Mouse (Mus musculus): Measurements from ENCODE around the gene Hrasls.

The Hrasls gene

DNA sequence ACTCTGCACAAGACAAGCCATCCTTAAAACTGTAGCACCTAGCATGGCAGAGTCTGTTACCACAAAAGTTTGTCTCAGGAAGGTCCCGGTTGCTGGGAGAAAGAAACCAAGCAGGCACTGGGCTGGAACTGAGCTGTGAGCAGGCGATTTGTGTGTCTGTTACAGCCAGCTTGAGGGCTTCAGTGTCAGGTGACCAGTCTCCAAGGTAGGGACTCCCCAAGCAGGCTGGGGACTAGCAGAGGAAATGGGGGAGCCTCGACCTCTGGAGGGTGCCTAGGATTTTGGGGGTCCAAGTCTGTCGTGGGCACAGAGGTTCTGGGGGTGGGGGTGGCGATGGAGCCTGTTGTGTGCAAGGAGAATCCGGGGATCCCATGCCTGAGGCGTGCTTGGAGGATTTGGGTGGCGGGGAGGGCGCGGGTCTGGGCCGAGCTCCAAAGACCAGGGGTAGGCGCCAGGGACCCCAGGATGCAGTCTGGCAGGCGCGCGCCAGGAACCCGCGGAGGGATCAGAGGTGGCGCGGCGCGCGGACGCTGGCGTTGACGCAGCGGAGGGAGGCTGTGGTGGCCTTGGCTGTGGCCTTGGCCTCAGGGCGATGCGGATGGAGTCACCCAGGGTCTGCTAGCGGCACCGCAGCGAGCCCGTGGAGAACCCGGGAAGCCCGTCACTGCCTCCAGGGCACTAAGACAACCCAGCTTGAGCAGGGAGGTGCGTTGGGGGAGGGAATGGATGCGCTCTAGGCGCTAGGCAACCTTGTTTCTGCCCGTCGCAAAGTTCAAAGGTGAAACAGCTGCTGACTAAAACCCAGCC, at the start of gene Hrasls:
Hrasls (plus strand) TSS at position 91 of the 807 bp plus-strand sequence.
- peak; percentile 41 for DNase-seq (ENCODE audit: low read depth, low spot score)

- no peak for DNase-seq (ENCODE audit: low read depth, low spot score)
Observed at GRCm38 (mm10) chr16:29162271-29162670, 47.2 kb upstream of the Hrasls start.

GRCm38 (mm10) chr16:29167051-29167450, 42.4 kb upstream of the Hrasls start:
- no peak for DNase-seq (ENCODE audit: low read depth, low spot score)

DNA sequence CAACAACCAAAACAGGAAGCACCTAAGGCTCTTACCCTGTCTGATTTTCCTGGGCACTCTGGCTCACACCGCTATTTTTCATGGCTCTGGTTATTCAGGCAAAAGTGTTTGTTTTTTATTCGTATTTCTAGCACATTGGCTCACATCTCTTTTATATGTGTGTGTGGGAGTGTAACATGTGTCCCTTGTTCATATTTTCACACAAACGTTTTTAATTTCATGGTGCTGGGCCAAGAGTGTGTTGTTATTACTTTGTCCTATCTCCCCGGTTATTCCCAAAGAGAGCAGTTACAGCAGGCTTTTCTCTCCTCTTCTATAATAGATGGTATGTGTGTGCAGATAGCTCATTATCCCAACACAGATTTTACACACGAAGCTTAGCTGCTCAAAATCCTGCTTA, 37.8 kb upstream of the Hrasls start:
- DNase-seq (ENCODE audit: low read depth, low spot score) = no peak

GRCm38 (mm10) chr16:29173201-29173600, 36.3 kb upstream of the Hrasls start:
- no peak for DNase-seq (ENCODE audit: low read depth, low spot score)

GRCm38 (mm10) chr16:29174831-29175350, 34.6 kb upstream of the Hrasls start:
- no peak for DNase-seq (ENCODE audit: low read depth, low spot score)

GRCm38 (mm10) chr16:29192911-29193310, 16.6 kb upstream of the Hrasls start:
- DNase-seq (ENCODE audit: low read depth, low spot score) = no peak

DNA sequence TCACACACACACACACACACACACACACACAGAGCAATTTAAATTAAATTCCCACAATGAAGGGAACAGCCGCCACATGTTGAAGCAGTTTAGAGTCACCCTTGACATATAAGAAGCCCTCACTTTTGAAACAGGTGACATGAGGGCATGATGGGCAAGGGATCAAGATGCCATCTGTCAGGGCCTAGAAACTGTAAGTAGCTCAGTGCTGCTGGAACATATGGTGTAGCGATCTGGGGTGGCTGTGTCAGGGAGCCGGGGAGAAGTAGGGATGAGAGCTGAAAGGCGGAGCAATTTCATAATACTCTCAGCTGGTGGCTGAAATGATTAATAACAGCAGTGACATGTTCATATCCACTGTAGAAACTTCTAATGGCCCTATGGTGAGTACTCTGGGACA, 15.5 kb upstream of the Hrasls start:
- DNase-seq (ENCODE audit: low read depth, low spot score) = no peak

DNA sequence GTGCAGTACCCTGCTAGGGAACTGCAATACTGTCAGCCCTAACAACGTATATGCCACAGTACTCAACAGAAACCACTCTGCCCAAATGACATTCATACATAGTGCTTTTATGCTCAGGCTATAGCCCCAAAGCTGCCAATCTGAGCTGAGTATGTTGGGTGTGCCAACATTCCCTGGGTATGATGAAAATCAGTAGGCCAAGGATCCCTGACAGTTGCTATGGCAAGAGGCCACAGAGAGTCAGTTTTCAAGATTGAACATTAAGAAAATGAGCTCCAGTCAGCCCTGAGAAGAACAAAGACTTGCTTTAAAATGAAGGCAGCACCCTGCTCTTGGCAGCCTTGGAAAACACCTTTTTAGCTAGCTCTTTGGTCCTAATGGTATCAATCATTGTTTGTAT, 14.3 kb upstream of the Hrasls start:
- no peak for DNase-seq (ENCODE audit: low read depth, low spot score)

- no peak for DNase-seq (ENCODE audit: low read depth, low spot score)
Observed at GRCm38 (mm10) chr16:29198461-29198860, 11.0 kb upstream of the Hrasls start.

- no peak for DNase-seq (ENCODE audit: low read depth, low spot score)
Observed at GRCm38 (mm10) chr16:29201146-29201545, 8.3 kb upstream of the Hrasls start.

DNA sequence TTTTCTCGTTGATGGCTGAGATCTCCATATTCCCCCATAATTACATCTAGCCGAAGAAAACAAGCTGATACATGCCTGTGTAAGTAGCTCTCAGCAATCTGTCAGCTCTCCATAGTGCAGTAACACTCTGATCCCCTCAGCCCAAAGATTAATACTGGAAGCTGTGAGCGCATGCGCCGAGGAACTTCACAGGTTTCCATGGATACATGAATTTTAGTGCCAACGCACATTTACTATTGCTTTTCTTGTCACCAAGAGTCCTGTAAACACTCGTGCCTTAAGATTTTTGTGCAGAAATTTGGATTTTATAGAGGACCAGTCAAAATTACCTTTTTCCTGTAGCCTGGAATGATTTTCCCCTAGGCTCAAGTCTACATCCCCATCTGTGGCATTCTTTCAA, 4.6 kb upstream of the Hrasls start:
- no peak for DNase-seq (ENCODE audit: low read depth, low spot score)

- no peak for DNase-seq (ENCODE audit: low read depth, low spot score)
Observed at GRCm38 (mm10) chr16:29205581-29205980, 3.9 kb upstream of the Hrasls start.

- no peak for DNase-seq (ENCODE audit: low read depth, low spot score)
Observed at GRCm38 (mm10) chr16:29208841-29209240, 654 bp upstream of the Hrasls start.

GRCm38 (mm10) chr16:29216395-29217295, 7.2 kb downstream of the Hrasls start:
- peak; percentile 29 for DNase-seq (ENCODE audit: low read depth, low spot score)

DNA sequence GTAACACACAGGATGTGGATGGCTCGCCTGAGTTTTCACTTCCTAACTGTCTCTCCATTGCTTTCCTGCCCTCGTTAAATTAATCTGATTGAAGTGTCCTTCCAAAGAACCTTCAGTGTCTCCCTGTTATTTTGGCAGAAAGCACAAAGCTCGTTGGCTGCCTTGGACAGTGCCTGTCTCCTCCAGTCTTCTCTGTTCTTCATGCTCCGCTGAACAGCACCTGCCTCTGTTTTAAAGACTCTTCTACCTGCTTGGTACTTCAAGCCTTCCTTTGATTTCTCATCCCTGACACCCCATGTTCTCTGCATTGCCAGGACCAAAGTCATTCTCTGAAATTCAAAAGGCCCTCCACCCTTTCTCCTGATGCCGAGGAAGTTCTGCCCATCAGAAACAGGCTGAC, 26.5 kb downstream of the Hrasls start:
- no peak for DNase-seq (ENCODE audit: low read depth, low spot score)

DNA sequence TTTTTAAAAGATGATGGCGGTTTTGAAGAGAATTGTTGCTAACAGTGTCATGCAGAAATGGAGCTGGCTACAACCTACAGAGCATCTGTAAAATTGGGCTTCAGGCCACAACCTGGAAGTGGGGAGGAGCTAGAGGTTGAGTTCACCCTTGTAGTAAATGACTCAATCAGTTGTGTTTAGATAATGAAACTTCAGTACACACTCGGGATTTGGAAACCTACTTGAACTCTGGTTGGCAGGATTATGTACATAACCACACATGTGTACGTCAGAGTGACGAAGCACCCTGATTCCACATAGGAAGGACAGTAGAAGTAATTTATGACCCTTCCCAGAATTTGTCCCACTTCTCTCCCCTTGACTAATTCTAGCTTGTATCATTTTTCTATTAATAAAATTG, 44.8 kb downstream of the Hrasls start:
- no peak for DNase-seq (ENCODE audit: low read depth, low spot score)
